Mouse (Mus musculus) megakaryocyte progenitor cell, adult 5-6 weeks (primary cell): Measurements from ENCODE around the gene Mfsd6. TPM values are rescaled to one million over a fixed set of nuclear protein-coding genes. Genes with fewer than 3 reads are reported as not detected.

Source experiments
- ATAC-seq: replicated peaks from 2 replicates; pipeline ENCODE4 v1.8.0; 2016; ENCODE audit warnings: mild to moderate bottlenecking, moderate TSS enrichment, inconsistent platforms; ENCODE audit not compliant: poor library complexity
- total RNA-seq, 2 experiments: library from RNA; stranded (forward) in 1 of 2; stranded (reverse) in 1 of 2; fragments of 157-497, 149-512 nt in 1 of 2; fragments of 200-1000 nt in 1 of 2; gene quantifications; 2 replicates each; pipeline versions ENCODE4 v1.2.3 to v1.2.4; 2015 to 2017

The Mfsd6 gene
- total RNA-seq, 2 experiments from 2014 or later: 5.0 to 5.4 TPM

DNA sequence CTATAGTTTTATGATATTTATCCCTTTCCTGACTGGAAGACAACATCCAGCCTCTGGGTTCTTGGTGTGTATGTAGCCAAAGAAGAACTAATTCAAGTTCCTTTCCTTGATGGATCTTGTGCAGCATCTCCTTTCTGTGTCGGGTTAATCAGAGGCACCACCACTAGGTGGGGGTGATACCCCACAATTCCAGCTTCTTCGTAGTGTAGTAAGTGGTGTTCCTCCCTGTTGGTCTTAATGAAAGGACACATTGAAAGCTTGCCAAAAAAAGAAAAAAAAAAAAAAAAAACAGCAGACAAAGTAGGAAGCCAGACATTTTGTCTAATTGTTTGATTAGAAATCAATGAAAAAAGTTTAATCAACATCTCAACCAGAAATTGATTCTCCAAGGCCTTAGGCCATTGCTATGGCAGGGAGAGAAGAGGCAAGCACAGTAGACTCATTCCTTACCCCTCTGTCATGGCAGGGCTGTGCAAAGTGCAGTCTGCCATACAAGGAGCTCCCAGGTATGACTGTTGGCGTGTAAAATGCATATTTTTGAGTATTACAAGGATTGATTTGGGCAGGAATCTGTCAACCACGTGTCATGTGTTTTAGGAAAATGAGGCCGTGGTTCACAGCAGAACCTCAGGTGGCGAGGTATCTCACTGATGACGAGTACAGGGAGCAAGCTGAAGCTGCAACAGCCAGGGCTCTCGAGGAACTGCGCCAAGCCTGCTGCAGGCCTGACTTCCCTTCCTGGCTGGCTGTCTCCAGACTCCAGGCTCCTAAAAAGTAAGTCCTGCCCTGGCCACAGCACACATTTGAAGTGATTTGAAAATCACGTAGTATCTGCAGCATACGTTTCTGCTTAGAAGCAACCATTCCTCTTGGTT lies 78.9 kb downstream of the Mfsd6 start:
- peak; percentile 96 for ATAC-seq

DNA sequence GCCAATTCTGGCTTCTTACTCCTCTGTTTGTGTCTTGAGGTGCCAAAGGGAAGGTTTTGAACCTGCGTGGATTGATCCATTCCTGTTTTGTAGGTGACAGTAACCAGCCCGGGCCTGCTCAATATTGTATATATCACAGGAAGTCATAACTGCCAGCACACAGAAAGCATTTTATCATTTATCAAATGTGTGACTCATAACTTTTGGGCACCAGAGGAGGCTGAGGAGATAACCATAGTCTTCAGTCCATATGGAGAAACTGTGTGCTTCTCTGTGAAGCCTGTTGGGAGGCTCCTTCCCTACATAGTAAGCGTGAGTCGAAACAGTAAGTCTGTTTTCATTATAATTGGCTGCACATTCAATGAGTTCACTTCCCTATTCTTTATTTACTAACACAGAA lies 86.5 kb downstream of the Mfsd6 start:
- ATAC-seq: no peak

DNA sequence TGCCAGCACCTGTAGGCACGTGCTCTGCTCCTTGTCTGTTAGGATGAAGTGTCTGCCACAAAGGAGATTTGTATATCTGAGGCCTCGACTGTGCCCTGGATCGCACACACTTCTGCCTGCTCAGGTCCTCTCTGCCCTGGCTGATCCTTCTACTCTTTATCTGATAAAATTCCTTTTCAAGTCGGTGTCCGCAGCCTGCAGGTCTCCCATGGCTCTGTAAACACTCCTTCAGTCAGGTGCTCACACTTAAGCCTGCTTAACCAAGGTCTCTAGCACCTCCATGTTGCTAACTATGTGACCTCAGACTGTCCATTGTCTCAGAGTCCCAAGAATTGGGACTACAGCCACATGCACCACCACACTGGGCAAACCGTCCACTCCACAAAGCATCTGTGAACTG lies 87.0 kb downstream of the Mfsd6 start:
- no peak for ATAC-seq

- no peak for ATAC-seq
Observed at GRCm38 (mm10) chr1:52639090-52639489, 88.2 kb downstream of the Mfsd6 start.

- ATAC-seq: no peak
Observed at GRCm38 (mm10) chr1:52638101-52638500, 89.2 kb downstream of the Mfsd6 start.

DNA sequence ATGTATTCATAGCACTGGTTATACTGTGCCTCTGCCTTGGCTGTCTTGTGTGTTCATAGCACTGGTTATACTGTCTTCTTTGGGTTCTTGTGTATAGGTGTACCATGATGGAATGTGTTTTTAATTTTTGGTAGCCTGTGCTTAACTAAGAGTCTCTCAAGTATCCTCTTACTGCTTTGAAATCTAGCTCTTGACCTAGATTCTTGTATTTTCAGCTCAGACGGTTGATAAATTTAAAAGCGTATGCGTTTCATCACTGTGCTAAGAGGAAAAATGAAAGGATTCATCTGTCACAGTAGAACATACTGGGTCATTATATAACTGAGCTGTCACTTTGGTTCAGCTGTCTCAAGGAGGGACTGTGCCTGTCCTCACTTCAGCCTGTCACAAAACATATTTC lies 91.3 kb downstream of the Mfsd6 start:
- no peak for ATAC-seq

GRCm38 (mm10) chr1:52634251-52634650 lies 93.0 kb downstream of the Mfsd6 start:
- no peak for ATAC-seq

GRCm38 (mm10) chr1:52631570-52631969 lies 95.7 kb downstream of the Mfsd6 start:
- ATAC-seq: peak; percentile 53

GRCm38 (mm10) chr1:52630937-52631299 lies 96.3 kb downstream of the Mfsd6 start:
- peak; percentile 65 for ATAC-seq

DNA sequence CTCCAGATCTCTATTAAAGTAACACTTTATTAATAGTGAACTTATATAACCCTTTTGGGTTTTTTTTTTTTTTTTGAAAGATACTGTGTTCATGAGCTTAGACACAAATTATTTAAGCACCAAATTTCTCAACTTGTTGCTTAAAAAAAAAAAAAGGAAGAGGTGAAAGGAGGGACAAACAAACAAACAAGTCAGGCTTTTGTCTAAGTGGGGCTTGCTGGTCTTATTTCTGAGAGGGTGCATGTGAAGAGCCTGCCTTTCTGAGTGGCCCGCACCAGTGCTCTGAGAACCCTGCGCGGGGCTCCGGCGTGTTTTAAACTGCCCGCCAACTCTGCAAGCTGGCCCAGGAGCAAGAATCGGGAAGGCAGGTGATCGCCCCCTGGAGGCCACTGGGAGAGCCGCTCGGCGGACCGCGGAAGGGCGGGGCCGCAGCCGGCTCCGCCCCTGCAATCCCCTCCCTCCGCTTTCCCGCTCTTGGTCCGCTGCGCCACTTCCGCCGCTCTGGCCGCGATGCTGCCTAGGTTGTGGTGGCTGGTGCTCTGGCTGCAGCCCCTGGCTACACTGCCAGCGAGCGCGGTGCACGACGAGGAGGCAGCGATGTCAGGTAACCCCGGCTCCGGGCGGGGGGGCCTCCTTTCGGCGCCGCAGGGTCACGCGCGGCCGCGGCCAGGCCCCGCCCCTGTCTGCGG lies 96.9 kb downstream of the Mfsd6 start, which contains the start of gene Nemp2:
Gene Nemp2, plus strand, starts transcription at position 456 of the 689 bp plus-strand sequence.
- peak; percentile 99 for ATAC-seq

DNA sequence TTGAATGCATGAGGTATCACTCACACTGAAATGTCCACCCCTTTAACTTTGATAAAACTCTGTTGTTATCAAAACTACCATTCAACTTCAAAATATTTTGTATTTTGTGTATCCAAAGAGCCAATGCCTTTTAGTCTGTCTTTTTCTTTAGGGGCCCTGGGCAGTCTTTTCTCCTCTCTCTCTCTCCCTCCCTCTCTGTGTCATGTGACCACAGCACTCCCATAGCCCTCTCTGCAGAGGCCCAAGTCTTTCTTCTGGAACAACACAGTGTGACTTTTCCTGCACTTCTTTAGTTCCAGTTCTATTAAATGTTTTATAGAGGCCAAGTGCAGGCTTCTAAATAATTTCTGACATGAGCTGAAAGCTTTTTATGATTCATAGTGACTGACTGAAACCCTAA lies 106.8 kb downstream of the Mfsd6 start:
- no peak for ATAC-seq

GRCm38 (mm10) chr1:52618217-52618616 lies 109.0 kb downstream of the Mfsd6 start:
- no peak for ATAC-seq

- no peak for ATAC-seq
Observed at GRCm38 (mm10) chr1:52608486-52608885, 118.8 kb downstream of the Mfsd6 start.

DNA sequence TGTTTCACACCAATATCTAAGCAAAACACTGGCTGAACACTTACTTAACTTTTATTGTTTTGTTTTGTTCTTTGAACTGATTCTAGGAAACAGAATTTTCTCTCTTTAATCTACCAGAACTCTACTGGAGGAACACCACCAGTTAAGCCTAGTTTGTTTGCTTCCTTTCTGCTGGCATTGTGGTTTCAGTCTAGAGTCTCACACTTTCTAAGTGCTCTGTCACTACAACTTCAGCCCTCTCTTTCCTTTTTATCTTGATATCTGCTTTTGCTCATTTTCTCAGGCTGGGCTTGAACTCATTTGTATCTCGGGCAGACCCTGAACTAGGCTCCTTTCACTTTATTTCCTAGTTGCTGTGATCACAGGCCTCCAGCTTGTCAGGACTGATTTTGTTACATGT lies 119.6 kb downstream of the Mfsd6 start:
- ATAC-seq: 0 out of 2 replicates have a peak, but pooled peaks have one; percentile 6

Other genes with a start within 250 kb of the Mfsd6 start
- 43.3 and 44.0 TPM in 2 replicates for gene Nab1, start 226.8 kb downstream of the Mfsd6 start, total RNA-seq (2015)
- 35.0 and 36.6 TPM in 2 replicates for gene Nab1, start 226.8 kb downstream of the Mfsd6 start, total RNA-seq (2017)
- 10.4 and 11.1 TPM in 2 replicates for gene Nemp2, start 96.8 kb downstream of the Mfsd6 start, total RNA-seq (2015)
- gene Nemp2, start 96.8 kb downstream of the Mfsd6 start, total RNA-seq (2017): 6.5 and 11.2 TPM in 2 replicates
- gene Inpp1, start 90.2 kb upstream of the Mfsd6 start, total RNA-seq (2015): 9.8 and 14.7 TPM in 2 replicates
- 8.5 and 23.8 TPM in 2 replicates for gene Inpp1, start 90.2 kb upstream of the Mfsd6 start, total RNA-seq (2017)
- gene Hibch, start 117.5 kb upstream of the Mfsd6 start, total RNA-seq (2015): 51.9 and 62.8 TPM in 2 replicates
- 98.5 and 170 TPM in 2 replicates for gene Hibch, start 117.5 kb upstream of the Mfsd6 start, total RNA-seq (2017)